Mouse (Mus musculus): Measurements from ENCODE around the gene Sco1.

DNA sequence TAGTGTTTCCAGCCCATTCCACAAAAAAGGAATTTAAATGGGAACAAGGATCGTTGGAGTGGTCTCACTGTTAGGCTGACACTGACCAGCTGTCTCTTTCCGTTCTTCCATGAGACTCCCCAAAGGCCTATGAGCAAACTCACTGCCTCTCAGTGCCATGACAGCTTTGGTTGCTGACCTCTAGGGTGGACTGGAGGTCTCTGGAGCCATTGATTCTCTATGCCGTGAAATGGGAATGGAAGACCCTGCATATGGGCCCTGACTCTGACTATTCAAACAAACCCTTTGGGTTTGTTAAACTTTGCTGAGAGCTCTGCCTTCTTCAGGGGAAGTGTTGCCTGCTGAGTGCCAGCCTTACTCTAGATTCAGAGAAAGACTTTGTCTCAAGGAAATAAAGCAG is 15.3 kb downstream of the Sco1 start:
- TF ChIP-seq CTCF (IDR thresholded peaks at IDR 0.05; ENCODE audit: control insufficient read depth, insufficient read depth, insufficient replicate concordance, low read depth, low read length): no peak
- no peak for TF ChIP-seq POLR2A (IDR thresholded peaks at IDR 0.05; ENCODE audit: control insufficient read depth, low read depth, low read length)
